Mouse (Mus musculus) bone marrow macrophage, adult 2 months (primary cell): ENCODE measurements around the gene Myof.

ENCODE experiments used
- CTCF ChIP-seq: IDR thresholded peaks from 2 replicates; pipeline ENCODE4 v1.5.1; 2012; ENCODE audit warnings: low read depth, mild to moderate bottlenecking, low read length, moderate library complexity
- POLR2A ChIP-seq: IDR thresholded peaks from 2 replicates; pipeline ENCODE4 v1.6.1; 2012; ENCODE audit warnings: mild to moderate bottlenecking, low read depth, low read length, borderline replicate concordance

- TF ChIP-seq CTCF (no peak), POLR2A (no peak)
Observed at GRCm38 (mm10) chr19:38056276-38056675, 12.9 kb upstream of the Myof start.
